Mouse (Mus musculus) lung, adult 2 months (tissue): ENCODE measurements around the gene Trpv4.

Experiments
- CTCF ChIP-seq: fragments of 200-500 bp; IDR thresholded peaks from 2 replicates; pipeline ENCODE4 v1.5.1; 2011; ENCODE audit warnings: mild to moderate bottlenecking, low read length, control low read depth; ENCODE audit not compliant: insufficient read depth
- POLR2A ChIP-seq: fragments of 200-500 bp; IDR thresholded peaks from 2 replicates; pipeline ENCODE4 v1.6.1; 2011; ENCODE audit warnings: low read depth, mild to moderate bottlenecking, control low read depth, low read length, borderline replicate concordance; ENCODE audit errors: extremely low read depth

GRCm38 (mm10) chr5:114647211-114647974, 10.8 kb downstream of the Trpv4 start:
- TF ChIP-seq POLR2A: no peak
- TF ChIP-seq CTCF: no peak
